Mouse (Mus musculus) retina, postnatal 1 day (tissue): ENCODE data around the gene Mfsd11.
"Not testable (repeated sequence)": the region's sequence is repeated elsewhere in the genome, so short reads cannot be mapped to it uniquely, and the experiment has no call there.

ENCODE experiments used
- DNase-seq: peaks from one replicate; pipeline ENCODE4 v3.0.0-alpha.2; 2012

Gene Mfsd11

DNA sequence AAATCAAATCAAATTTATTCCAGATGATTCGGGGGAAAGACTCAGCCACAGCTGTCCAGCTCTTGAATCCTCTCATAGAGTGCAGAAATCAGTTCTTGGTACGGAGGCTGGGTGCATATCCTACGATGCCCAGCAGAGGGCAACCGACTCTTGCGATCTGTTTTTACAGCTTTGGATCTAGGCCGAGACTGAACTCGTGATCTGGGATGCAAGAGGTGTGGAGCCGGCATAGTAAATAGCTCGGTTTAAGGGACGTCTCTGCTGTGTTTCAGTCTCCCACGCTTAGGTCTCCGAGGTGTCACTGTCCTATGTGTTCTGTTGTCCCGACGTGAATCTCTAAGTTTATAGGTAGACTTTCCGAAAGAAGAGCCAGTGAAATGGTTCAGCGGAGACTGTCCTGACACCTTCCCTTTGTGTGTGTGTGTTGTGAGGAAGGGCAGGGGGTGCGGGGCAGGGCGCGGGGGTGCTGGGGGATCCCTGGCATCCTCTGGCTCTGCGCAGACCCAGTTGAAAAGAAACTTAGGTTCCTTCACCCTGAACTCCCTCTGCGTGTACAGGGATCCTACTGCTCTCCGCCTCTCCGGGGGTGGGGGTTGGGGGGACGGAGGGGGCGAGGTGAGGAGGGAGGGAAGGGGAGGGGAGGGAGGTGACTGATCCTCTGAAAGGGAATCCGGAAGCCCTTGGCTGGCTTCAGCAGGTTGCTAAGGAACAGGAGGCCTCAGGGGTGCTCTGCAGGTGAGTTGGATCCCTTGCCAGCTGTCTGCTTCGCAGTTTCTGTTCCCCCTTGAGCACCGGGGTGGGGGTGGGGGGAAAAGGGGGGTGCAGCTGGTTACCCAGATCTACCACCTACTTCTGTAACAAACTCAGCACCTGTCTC is 33.3 kb downstream of the Mfsd11 start:
- DNase-seq = peak; percentile 90

DNA sequence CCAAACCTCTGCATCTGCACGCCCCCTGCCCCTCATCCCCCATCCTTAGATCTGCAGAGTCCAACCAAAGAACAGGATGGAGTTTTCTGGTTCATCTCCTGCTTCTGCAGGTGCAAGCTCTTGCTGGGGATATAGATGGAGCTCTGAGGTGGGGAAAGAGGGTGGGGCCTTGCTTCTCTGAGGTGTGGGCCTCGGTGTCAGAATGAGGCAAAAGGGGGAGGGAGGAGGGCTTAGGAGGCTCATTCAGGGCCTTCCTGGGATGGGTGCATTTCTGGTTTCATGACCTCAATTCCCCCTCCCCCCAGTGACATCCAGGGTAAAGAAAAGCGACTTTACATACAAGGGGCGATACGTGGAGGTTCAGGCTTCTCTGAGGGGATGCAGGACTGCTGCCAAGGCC is 34.9 kb downstream of the Mfsd11 start:
- DNase-seq = no peak

DNA sequence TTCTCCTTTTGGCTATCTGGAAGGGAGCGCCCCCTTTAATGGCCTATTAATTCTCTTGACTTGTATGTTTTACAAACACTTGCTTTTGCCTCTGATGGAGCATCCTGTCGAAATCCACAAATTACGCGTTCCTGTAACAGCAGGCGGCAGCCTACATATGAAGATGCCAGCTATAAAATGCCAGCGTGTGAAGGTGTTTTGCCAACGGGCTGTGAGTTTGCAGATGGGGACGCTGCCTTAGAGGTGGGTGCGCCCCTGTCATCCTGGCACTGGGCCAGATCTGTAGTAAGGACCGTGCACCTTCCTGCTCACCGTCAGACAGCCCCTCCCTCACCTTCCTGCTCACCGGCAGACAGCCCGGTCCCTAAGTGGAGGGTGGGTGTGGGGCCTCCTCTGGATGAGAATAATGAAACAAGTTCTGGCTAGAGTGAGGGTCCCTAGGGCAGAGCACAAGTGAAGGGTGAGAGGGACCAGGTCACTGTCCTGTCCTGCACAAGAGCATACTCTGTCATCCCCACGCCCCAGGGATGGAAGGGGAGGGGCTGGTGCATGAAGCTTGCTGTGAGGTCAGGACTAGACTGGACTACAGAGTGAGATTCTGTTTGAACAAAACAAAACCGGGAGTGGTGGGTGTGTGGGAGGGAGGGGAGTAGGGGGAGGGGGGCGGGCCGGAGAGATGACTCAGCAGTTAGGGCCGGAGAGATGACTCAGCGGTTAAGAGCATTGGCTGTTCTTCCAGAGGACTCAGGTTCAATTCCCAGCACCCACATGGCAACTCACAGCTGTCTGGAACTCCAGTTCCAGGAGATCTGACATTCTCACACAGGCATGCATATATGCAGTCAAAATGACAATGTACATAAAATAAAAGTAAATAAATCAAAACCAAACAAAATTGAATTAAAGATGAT is 41.5 kb downstream of the Mfsd11 start:
- DNase-seq = no peak

DNA sequence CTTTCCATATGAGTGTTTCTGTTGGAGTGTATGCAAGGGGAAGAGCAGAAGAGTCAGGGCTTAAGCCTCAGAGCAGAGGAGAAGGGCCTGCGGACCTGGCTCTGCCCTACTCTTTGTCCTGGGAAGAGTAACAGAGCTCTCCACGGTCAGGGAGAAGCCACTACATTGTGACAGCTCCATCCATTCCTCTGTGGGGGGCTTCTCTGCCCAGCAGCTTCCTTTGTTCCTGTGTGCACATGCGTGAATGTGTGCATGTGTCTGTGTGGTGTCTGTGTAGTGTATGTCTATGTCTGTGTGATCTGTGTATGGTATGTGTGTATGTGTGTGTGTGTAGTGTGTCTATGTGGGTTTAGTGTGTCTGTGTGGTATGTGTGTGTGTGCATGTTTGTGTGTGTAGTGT is 43.2 kb downstream of the Mfsd11 start:
- no peak for DNase-seq

DNA sequence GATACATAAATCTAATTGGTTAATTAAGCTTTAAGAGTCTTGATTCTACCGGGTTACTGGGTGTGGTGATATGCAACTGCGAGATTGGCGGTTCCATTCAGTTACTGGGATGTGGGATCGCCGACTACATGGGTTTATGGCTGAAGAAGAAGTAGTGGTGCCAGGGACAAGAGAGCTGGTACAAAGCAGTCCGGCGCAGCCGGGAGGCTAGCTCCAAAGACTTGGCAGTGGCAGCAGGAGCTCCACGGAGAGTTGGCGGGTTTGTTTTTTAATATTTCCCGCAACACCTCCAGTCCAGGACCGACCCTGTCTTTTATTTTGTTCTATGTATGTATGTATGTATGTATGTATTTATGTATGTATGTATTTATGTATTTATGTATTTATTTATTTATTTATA is 47.0 kb downstream of the Mfsd11 start:
- DNase-seq = no peak

DNA sequence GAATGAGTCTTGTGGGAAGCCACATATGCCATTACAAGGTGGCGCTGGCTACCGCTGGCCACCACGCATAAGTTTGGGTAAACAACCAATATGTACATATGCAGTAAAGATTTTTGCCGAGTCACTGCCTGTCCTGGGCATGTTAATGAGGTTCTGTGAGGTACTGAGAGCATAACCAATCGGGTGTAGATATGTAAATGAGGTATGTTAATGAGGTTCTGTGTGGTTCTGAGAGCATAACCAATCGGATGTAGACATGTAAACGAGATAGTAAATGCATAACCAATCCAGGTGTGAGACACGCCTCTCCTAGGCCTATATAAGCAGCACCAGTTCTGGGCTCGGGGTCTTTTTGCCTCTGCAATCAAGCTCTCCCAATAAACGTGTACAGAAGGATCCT is 50.3 kb downstream of the Mfsd11 start:
- DNase-seq = not testable (repeated sequence)

DNA sequence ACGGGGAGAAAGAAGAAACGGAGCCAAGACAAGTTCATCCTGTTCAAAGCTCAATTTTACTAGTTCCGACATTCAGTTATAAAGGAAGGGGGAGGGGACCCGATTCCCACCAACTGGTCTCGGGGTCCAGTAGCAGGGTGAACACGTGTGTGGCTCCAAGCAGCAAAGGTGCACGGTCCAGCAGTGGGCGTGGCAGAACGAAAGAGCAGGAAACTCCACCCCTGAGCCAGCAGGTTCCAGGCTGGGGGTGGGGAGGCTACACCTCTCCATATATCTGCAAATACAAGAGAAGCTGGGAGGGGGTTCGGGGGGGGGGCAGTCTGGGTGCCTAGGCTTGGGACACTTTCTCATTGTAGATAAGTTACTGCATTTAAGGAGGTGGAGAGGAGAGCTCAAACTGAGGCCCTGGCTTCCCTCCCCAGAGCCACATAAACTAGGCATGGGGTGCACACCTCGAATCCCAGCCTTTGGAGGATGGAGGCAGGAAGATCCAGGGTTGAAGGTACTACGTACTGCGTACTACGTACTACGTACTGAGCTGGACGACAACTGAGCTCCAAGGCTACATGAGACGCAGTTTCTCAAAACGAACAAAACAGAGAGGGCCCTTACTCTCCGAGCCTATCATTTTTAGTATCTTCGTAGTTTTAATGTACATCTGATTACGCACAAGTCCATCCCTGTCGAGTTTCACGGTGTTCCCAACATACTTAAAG is 53.7 kb downstream of the Mfsd11 start:
- DNase-seq = no peak

DNA sequence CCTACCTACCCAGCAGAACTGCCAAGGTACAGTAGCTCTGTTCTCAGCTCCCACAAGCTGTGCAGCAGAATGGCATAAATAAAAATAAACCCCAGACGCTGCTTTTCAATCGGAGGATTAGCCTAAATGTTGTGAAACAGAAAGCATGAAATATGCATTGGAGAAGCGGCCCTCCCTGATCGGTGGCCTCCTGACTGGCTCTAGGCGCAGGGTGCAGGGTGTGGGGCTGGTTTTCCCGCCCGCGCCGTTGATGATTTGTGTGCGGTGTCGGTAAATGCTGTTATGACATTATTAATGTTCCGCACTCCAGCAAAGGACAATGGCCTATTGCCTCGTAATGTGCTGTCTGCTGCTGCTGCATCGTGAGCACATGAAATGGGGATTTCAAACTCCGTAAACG is 61.3 kb downstream of the Mfsd11 start:
- DNase-seq = no peak

DNA sequence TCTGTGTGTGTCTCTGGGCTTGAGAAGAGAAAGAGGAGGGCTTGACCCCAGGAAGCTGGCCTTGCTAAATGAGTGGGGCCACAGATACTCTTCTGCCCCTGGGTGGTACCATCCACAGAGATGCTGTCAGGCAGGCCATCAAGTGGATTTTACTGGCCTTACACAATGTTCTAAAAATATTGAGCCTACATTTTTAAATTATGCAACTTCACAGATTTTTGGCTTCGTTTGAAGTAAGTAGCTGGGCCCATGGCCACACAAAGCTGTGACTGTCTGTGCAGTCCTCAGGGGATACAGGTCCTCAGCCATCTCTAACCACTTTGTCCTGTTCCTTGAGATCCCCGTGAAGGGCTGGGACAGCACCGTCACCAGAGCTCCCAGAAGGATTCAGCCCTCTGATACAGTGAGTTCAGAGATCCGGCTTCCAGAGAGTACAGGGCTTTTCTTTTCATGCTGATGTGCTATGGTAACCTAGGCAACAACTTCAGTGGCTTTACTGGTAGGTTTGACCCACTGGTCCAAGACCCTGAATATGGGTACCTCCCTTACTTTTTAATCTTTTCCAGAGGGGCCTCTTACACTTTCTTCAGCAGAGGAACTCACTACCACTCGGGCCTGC is 62.1 kb downstream of the Mfsd11 start:
- DNase-seq = no peak

DNA sequence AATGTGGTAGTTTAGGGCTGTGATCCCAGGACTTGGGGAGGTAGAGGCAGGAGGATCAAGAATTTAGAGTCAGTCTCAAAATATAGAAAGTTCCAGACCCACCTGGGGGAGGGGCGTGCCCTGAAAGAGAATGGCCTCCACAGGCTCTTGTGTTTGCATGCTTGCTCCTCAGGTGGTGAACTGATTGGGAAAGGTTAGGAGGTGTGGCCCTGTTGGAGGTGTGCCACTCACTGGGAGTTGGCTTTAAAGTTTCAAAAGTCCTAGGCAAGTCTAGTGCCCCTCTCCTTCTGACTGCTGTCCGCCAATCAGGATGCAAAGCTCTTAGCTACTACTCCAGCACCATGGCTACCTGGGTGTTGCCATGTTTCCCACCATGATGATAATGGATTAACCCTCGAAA is 63.0 kb downstream of the Mfsd11 start:
- no peak for DNase-seq

DNA sequence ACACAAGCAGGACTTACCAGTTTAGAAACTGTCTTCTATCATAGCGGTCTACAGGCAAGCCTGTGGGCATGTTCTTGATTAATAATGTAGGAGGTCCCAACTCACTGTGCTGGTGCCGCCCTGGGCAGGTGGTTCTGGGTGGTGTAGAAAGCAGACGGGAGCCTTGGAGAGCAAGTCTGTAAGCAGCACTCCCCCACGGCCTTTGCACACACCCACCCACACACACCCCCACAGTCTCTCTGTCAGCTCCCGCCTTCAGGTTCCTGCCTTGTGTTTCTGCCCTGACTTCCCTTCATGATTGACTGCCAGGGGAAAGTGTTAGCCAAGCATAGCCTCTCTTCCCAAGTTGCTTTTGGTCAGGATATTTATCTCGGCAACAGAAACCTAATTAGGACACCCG is 65.1 kb downstream of the Mfsd11 start:
- no peak for DNase-seq

DNA sequence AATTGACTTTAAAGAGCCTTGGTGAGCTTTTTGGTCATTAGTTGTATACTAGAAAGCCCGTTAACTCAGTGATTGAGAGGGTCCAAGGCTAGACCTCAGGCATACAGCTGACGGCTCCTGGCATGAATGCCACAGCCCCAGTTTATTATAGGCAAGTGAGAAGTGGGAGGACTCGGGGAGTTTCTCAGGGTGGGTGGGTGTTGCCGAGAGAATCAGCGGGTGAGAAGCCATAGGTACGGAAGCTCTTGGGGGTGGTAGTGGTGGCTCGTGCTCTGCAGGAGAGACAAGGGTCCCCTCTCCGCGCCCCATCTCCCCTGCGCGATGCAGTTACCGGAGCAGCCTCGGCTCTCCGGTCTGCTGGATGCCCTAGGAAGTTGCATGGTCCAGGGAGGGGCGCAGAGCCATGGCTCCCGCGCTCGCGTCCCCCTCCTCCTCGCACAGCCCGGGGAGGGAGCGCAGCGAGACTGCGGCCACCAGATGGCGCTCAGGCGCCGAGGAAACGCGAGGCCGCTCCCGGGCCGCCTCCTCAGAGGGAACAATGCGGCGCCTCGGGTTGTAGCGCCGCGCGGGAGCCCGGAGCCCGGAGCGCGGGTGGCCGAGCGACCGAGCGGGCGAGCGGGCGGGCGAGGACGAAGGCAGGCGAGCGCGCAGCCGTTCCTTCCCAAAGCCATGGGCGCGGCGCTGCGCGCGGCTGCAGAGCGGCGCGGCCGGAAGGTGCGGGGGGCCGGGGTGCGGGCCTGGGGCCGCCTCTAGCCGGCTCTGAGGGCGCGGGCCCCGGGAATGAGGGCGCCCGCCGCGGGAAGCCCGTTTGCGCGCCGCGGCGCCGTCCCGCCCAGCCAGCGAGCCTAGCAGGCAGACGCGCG is 66.3 kb downstream of the Mfsd11 start, which contains the start of gene Mgat5b:
Mgat5b (plus strand) TSS at position 541 of the 863 bp plus-strand sequence.
- peak; percentile 93 for DNase-seq

DNA sequence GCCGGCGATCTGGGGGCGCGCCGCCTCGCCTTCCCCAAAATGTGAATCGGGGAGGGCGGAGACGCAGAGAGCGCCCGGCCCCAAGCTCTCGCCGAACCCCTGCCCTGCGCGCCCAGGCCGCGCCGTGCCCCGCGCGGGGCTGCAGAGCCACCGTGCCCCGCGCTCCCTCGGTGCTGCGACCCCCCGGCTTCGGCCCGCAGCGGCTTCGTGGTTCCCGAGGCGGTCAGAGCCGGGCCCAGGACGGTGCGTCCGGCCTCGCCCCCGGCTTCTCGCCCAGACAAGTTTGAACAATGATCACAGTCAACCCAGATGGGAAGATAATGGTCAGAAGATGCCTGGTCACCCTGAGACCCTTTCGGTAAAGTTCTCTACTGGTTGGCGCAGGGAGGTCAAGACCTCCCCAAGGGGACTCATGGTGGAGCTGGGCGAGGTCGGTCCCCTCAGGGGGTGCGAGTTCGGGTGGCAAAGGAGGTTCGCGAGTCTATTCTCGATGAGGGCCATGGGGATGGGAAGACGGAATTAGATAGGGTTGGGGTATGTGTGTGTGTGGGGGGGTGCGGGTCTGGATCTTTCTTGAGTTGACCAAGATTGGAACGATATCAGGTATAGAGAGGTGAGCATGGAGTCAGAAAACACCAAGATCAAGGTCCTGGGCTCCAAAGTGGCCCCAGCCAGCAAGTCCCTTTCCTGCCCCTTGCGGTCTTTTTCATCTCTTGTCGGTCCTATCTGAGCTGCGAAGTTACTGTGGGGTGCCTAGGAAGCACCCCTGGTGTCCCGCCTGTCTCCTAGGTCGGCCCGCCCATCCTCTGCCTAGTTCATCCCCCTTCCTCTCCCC is 67.2 kb downstream of the Mfsd11 start:
- DNase-seq = no peak

DNA sequence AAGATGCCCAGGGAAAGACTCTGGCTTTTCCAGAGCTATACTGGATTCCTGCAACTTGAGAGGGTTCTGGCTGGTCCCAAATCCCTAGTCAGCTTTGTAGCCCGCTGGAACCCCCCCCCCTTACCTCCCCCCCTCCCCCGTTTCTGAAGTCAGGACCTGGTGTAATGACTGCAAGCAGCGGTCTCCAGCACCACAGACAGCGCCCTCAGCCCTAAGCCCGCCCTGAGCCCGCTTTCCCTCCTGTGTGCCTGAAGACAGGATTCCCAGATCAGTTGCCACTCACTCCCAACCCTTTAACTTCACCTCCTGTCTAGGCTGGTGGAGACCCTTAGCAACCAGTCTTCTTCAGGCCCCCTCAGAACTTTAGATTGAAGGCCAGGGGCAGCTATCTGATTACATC is 68.5 kb downstream of the Mfsd11 start:
- DNase-seq = no peak

DNA sequence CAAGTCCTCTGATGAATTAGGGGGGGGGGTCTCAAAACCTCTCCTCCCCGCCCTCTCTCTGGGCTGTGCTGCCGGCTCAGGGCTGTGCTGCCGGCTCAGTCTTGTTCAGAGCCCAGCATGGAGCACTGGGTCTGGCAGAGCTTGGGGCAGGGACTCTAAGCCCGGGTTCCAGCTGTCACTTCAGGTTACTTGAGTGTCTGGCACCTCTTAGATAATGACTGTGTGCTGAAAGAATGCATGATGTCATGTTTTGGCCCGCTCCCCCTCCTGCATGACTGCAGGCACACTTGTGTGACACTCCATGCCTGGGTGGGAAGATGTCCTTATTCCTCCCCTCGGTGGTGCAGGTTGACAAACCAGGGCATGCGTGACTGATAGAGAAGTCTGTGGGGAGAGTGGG is 69.8 kb downstream of the Mfsd11 start:
- peak; percentile 86 for DNase-seq
